Comparison of ENCODE assay signal across 30 mouse cellular contexts in the genomic region with DNA sequence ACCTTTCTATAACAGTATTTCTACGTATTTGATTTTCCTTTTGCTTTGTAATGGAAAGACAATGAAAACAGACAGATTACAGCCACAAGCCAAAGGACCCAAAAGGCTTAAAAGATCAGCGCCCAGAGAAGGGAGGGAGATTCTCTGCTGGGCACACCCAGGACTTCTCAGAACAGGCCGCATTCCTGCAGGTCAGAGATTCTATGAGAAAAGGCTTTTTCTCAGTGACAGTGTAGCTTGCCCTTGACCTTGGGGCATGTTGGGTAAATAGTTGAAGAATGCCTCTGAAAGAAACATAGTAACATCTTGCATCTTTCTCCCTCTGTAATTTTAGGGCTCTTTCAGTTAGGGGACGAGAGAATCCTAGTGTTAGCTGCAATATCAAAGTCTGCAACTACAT.
A peak's percentile ranks its signal among the peaks of the same experiment; 100 is the strongest.
DNase-seq lines count a peak whose midpoint lies in the region; ATAC-seq lines count a peak whose summit lies in the region.
"Had no signal": no experiment of that assay in that cellular context is flagged by ENCODE, and none has a peak within 500 bp of the region (broad histone marks: within the 10 kb centered on the region; RNA-seq: fewer than 3 reads in every experiment).

No protein-coding gene starts in this region.

- DNase-seq in heart, embryonic 10.5 days (ENCODE audit: low spot score): no peak
- DNase-seq in heart, adult 8-10 months (ENCODE audit: low spot score): no peak
- no peak for DNase-seq in hindbrain, embryonic 10.5 days (ENCODE audit: low spot score)
- peak; percentile 84 for DNase-seq in ES-CJ7 (ENCODE audit: low read depth, low spot score)
- DNase-seq in ZHBTc4 (ENCODE audit: low read depth, low spot score): peak; percentile 83
- DNase-seq in right cerebral cortex, postnatal 14 days: no peak
- DNase-seq: adrenal gland, postnatal 36 days; cerebellum, adult 18-20 months; cerebellum, postnatal 10 days; gastrocnemius, postnatal 25 days; kidney, adult 8-10 months; kidney, postnatal 4 days; layer of hippocampus, adult 9-11 months; liver, embryonic 13.5 days; lung, adult 18-20 months; midbrain, embryonic 14.5 days; spleen, adult 18-20 months; thymus, adult 2 months; thymus, postnatal 36 days had no signal

- H3K9me3 ChIP-seq in heart, embryonic 10.5 days: no peaks in the 10 kb centered on the region
- no peaks in the 10 kb centered on the region for H3K9me3 ChIP-seq in hindbrain, embryonic 10.5 days
- H3K9me3 ChIP-seq in hindbrain, embryonic 13.5 days: no peaks in the 10 kb centered on the region
- H3K9me3 ChIP-seq: hindbrain, embryonic 12.5 days; limb, embryonic 10.5 days; limb, embryonic 15.5 days; liver, embryonic 13.5 days had no signal

- H3K4me3 ChIP-seq in heart, embryonic 10.5 days: no peak overlapping the region
- H3K4me3 ChIP-seq in hindbrain, embryonic 10.5 days: no peak overlapping the region
- no peak overlapping the region for H3K4me3 ChIP-seq in hindbrain, embryonic 13.5 days
- H3K4me3 ChIP-seq: hindbrain, embryonic 12.5 days; limb, embryonic 10.5 days; limb, embryonic 15.5 days; liver, embryonic 13.5 days had no signal

- no peak overlapping the region for H3K4me2 ChIP-seq in hindbrain, embryonic 13.5 days
- H3K4me2 ChIP-seq: hindbrain, embryonic 12.5 days; limb, embryonic 15.5 days; liver, embryonic 13.5 days had no signal

- H3K9ac ChIP-seq in hindbrain, embryonic 13.5 days: no peak overlapping the region
- H3K9ac ChIP-seq: hindbrain, embryonic 12.5 days; limb, embryonic 15.5 days; liver, embryonic 13.5 days had no signal

- 59% methylated on average over 4 of the region's 4 CpGs for WGBS in heart, embryonic 10.5 days
- 48% methylated on average over 4 of the region's 4 CpGs for WGBS in hindbrain, embryonic 10.5 days
- WGBS in hindbrain, embryonic 13.5 days: 44% methylated on average over 4 of the region's 4 CpGs

- peaks cover 10% of the 10 kb centered on the region; the same call in 1 of the 2 replicates for H3K4me1 ChIP-seq in heart, embryonic 10.5 days
- peaks cover 20% of the 10 kb centered on the region for H3K4me1 ChIP-seq in hindbrain, embryonic 10.5 days (replicated peaks)
- peaks cover 7% of the 10 kb centered on the region for H3K4me1 ChIP-seq in hindbrain, embryonic 13.5 days (replicated peaks)
- H3K4me1 ChIP-seq: limb, embryonic 10.5 days; liver, embryonic 13.5 days had no signal

- no peaks in the 10 kb centered on the region for H3K36me3 ChIP-seq in heart, embryonic 10.5 days
- H3K36me3 ChIP-seq in hindbrain, embryonic 10.5 days: no peaks in the 10 kb centered on the region
- no peaks in the 10 kb centered on the region for H3K36me3 ChIP-seq in hindbrain, embryonic 13.5 days
- H3K36me3 ChIP-seq: G1E; hindbrain, embryonic 12.5 days; limb, embryonic 10.5 days; limb, embryonic 15.5 days; liver, embryonic 13.5 days had no signal

- peak overlapping the region; percentile 52; the same call in 1 of the 2 replicates for H3K27ac ChIP-seq in heart, embryonic 10.5 days
- 0 out of 2 replicates have a peak overlapping the region, but pooled peaks have one; percentile 5 for H3K27ac ChIP-seq in hindbrain, embryonic 10.5 days
- H3K27ac ChIP-seq in hindbrain, embryonic 13.5 days: no peak overlapping the region
- H3K27ac ChIP-seq: hindbrain, embryonic 12.5 days; kidney, postnatal 0 days; limb, embryonic 10.5 days; limb, embryonic 15.5 days; liver, embryonic 13.5 days; macrophage had no signal

- no peak for ATAC-seq in hindbrain, embryonic 13.5 days (ENCODE audit: low FRiP score)
- ATAC-seq: CD4-positive, CD25-positive, alpha-beta regulatory T cell, adult 4 months; forebrain, embryonic 14.5 days; intestine, embryonic 16.5 days; lung, postnatal 0 days had no signal

- H3K27me3 ChIP-seq in heart, embryonic 10.5 days (ENCODE audit: insufficient read depth, poor library complexity, severe bottlenecking): no peaks in the 10 kb centered on the region
- no peaks in the 10 kb centered on the region for H3K27me3 ChIP-seq in hindbrain, embryonic 10.5 days (ENCODE audit: insufficient read depth, poor library complexity, severe bottlenecking)
- no peaks in the 10 kb centered on the region for H3K27me3 ChIP-seq in hindbrain, embryonic 13.5 days
- H3K27me3 ChIP-seq: hindbrain, embryonic 12.5 days; limb, embryonic 15.5 days; liver, embryonic 13.5 days had no signal

Comparison
In these comparisons a context has a peak if more than half of its experiments do, and no peak if none do; other contexts are left out.
1. DNase-seq: peak in ES-CJ7 (single experiment) and ZHBTc4 (single experiment); none in heart, embryonic 10.5 days (single experiment), heart, adult 8-10 months (single experiment), hindbrain, embryonic 10.5 days (single experiment) and right cerebral cortex, postnatal 14 days (single experiment).